Comparison of ENCODE assay signal across 22 mouse cellular contexts in the genomic region with DNA sequence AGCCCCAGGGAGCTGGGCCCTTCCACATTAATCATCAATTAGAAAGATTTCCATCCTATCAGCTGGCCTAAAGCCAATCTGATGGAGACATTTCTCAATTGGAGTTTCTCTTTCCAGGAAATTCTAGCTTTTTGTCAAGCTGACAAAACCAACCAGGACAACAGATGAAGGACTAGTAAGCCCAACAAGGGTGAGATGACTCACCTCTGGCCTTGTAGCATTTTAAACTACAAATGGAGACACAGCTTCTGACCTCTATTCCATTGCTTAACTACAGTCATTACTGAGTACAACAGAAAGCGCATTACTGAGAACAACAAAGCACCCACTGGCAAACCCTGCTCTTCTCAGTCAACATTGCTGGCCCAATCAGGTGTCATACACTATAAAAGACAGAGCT. TPM values are rescaled to one million over a fixed set of nuclear protein-coding genes. Genes with fewer than 3 reads are reported as not detected.
DNase-seq lines count a peak whose midpoint lies in the region; ATAC-seq and TF ChIP-seq lines count a peak whose summit lies in the region.
"Had no signal": no experiment of that assay in that cellular context is flagged by ENCODE, and none has a peak within 500 bp of the region (broad histone marks: within the 10 kb centered on the region; RNA-seq: fewer than 3 reads in every experiment).

No protein-coding gene starts in this region.

- no peak overlapping the region for H3K4me3 ChIP-seq in liver, adult 2 months (ENCODE audit: insufficient read depth, low read depth, low read length)
- H3K4me3 ChIP-seq in liver, embryonic 12.5 days = no peak overlapping the region
- H3K4me3 ChIP-seq: embryonic facial prominence, embryonic 12.5 days; forebrain, embryonic 15.5 days; heart, embryonic 10.5 days; hindbrain, embryonic 13.5 days had no signal

- 11% methylated on average over 1 of the region's 1 CpGs for WGBS in liver, adult 2 months
- 79% methylated on average over 1 of the region's 1 CpGs for WGBS in liver, embryonic 12.5 days (ENCODE audit: insufficient replicate concordance)

- intact Hi-C loops in left cerebral cortex, postnatal 10 days (cut with DNase I) = no loop called here
- intact Hi-C loops in heart, postnatal 14 days (cut with DNase I) = no loop called here

- H3K9me3 ChIP-seq in liver, embryonic 12.5 days (replicated peaks) = no peaks in the 10 kb centered on the region
- H3K9me3 ChIP-seq: embryonic facial prominence, embryonic 12.5 days; forebrain, embryonic 15.5 days; G1E; heart, embryonic 10.5 days; hindbrain, embryonic 13.5 days had no signal

- TF ChIP-seq POLR2A in liver, adult 2 months (IDR thresholded peaks at IDR 0.05; ENCODE audit: extremely low read depth, insufficient read depth, low read length) = no peak

- no peak overlapping the region for H3K4me2 ChIP-seq in liver, embryonic 12.5 days
- H3K4me2 ChIP-seq: embryonic facial prominence, embryonic 12.5 days; forebrain, embryonic 15.5 days; hindbrain, embryonic 13.5 days had no signal

- TF ChIP-seq CTCF in liver, adult 2 months (IDR thresholded peaks at IDR 0.05; ENCODE audit: low read depth, low read length) = no peak

- H3K36me3 ChIP-seq in liver, adult 2 months (ENCODE audit: control insufficient read depth, insufficient read depth, low read length) = no peaks in the 10 kb centered on the region
- H3K36me3 ChIP-seq in liver, embryonic 12.5 days = no peaks in the 10 kb centered on the region
- H3K36me3 ChIP-seq: embryonic facial prominence, embryonic 12.5 days; forebrain, embryonic 15.5 days; hindbrain, embryonic 13.5 days had no signal

- ATAC-seq in liver, embryonic 12.5 days = no peak
- ATAC-seq: CD4-positive, CD25-positive, alpha-beta regulatory T cell, adult 4 months; forebrain, embryonic 15.5 days; hindbrain, postnatal 0 days; Patski had no signal

- peak; percentile 95 for DNase-seq in liver, adult 2 months (ENCODE audit: extremely low read depth, low read depth, low spot score)
- peak; percentile 29 for DNase-seq in Muller cell, postnatal 12 days (ENCODE audit: inconsistent ontology term)
- DNase-seq in adrenal gland, adult 8-10 months = peak; percentile 64
- no peak for DNase-seq in left cerebral cortex, postnatal 10 days (ENCODE audit: extremely low spot score in 1 of 2, low spot score in 2 of 2)
- DNase-seq in left cerebral cortex, adult 9 months (ENCODE audit: low spot score in 2 of 2) = no peak
- DNase-seq in heart, postnatal 14 days = no peak
- DNase-seq: B cell, adult 2 months; cerebellum, adult 8-10 months; cerebellum, postnatal 14 days; gastrocnemius, postnatal 36 days; heart, adult 18-20 months; heart, postnatal 10 days; kidney, adult 11 months had no signal

- H3K4me1 ChIP-seq in liver, adult 2 months (ENCODE audit: control insufficient read depth, insufficient read depth, low read length) = peaks cover 21% of the 10 kb centered on the region
- H3K4me1 ChIP-seq in liver, embryonic 12.5 days = no peaks in the 10 kb centered on the region
- H3K4me1 ChIP-seq: embryonic facial prominence, embryonic 12.5 days; forebrain, embryonic 15.5 days; heart, embryonic 10.5 days; hindbrain, embryonic 13.5 days had no signal

- no peaks in the 10 kb centered on the region for H3K27me3 ChIP-seq in liver, adult 2 months (ENCODE audit: control insufficient read depth, insufficient read depth, low read length)
- H3K27me3 ChIP-seq in liver, embryonic 12.5 days (replicated peaks) = no peaks in the 10 kb centered on the region
- H3K27me3 ChIP-seq: embryonic facial prominence, embryonic 12.5 days; forebrain, embryonic 15.5 days; hindbrain, embryonic 13.5 days; Patski had no signal

- no peaks in the 10 kb centered on the region for H3K79me2 ChIP-seq in liver, adult 2 months (ENCODE audit: control insufficient read depth, insufficient read depth, low read length)

- H3K9ac ChIP-seq in liver, adult 2 months (ENCODE audit: low read depth, low read length) = no peak overlapping the region
- no peak overlapping the region for H3K9ac ChIP-seq in liver, embryonic 12.5 days
- H3K9ac ChIP-seq: embryonic facial prominence, embryonic 12.5 days; forebrain, embryonic 15.5 days; hindbrain, embryonic 13.5 days had no signal

- H3K27ac ChIP-seq in liver, adult 2 months (replicated peaks; ENCODE audit: insufficient read depth, low read depth, low read length) = no peak overlapping the region
- H3K27ac ChIP-seq in liver, embryonic 12.5 days = no peak overlapping the region
- H3K27ac ChIP-seq: embryonic facial prominence, embryonic 12.5 days; forebrain, embryonic 15.5 days; heart, embryonic 10.5 days; hindbrain, embryonic 13.5 days; hindbrain, postnatal 0 days had no signal

RNA-seq across cellular contexts. Expression of a gene that starts 49.1 kb away (rescaled TPM):
- 23.3 and 23.6 TPM in 2 replicates for total RNA-seq in liver, adult 2 months (2014; rRNA removed)
- polyA plus RNA-seq in liver, adult 2 months (2012; rRNA removed) = 20.5 and 23.8 TPM in 2 replicates
- polyA plus RNA-seq in liver, embryonic 12.5 days (2016; fragmentation: Nextera tagmentation; extraction: Ambion mirVana) = 11.9 and 12.7 TPM in 2 replicates
- total RNA-seq in adrenal gland, adult 8-10 months (2022) = 10 to 100 TPM; 50.4 to 58.0 (median 51.8) TPM
- total RNA-seq in left cerebral cortex, postnatal 10 days (2021) = 10 to 100 TPM; 13.7 to 14.6 TPM
- total RNA-seq in heart, postnatal 14 days (2021) = 10 to 100 TPM; 15.7 to 17.1 TPM

Comparison
In these comparisons a context has a peak if more than half of its experiments do, and no peak if none do; other contexts are left out.
1. DNase-seq: peak in liver, adult 2 months (single experiment), Muller cell, postnatal 12 days (single experiment) and adrenal gland, adult 8-10 months (single experiment); none in left cerebral cortex, postnatal 10 days (0 of 2), left cerebral cortex, adult 9 months (0 of 2) and heart, postnatal 14 days (0 of 2).